Mouse (Mus musculus): ENCODE data around the gene Id2. TPM values are rescaled to one million over a fixed set of nuclear protein-coding genes. Genes with fewer than 3 reads are reported as not detected.

Id2 gene
- total RNA-seq, 2 experiments from 2014 or later: 101 to 108 TPM

DNA sequence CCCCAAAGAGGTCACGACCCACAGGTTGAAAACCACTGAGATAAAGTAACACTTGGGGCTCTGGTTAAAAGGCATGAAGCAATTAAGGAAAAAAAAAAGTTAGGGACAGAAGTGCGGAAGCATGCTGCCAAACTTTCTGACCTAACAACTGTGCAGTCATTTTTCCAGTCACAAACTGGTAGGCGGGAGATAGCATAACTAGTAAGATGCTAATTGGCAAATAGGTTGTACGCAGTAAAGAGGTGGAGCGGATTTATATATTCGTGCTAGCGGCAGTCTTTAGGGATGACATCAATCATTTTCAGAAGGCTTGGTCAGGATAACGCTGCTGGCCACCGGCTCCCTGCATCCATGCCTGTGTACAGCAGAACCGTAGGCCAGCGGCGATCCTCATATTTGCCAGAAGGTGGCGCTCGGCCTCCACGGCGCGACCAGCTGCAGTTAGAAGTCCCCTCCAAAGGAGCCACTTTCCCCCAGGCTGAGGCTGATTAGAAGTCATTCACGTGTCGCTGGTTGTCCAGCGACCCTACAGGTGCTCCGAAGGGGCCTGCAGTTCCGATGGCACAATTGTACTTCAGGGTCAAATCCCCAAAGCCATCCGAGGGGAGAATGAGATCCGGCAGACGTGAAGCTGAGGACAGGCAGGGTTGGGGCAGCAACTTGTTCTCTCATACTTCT lies 4.8 kb downstream of the Id2 start:
- DNase-seq (ENCODE audit: low spot score in 2 of 2): peak; percentile 91 to 92

DNA sequence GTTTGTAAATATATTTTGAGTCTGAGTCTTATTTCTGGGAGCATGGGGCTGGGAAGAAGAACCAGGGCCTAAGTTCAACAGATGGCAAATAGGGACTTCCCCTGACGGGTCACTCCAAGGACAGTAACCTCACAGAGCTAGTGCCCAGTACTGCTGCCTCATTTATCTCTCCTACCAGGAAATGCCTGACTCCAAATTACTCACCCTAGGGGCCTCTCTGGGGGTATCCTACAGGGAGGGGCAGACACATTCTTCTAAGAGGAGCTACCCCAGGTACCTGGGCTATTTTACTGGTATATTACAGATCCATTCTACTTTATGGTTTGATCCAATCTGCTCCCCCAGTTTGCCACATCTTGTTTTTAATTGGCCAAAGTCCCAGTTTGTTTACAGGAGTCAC lies 7.5 kb downstream of the Id2 start:
- DNase-seq (ENCODE audit: low spot score in 2 of 2): no peak

DNA sequence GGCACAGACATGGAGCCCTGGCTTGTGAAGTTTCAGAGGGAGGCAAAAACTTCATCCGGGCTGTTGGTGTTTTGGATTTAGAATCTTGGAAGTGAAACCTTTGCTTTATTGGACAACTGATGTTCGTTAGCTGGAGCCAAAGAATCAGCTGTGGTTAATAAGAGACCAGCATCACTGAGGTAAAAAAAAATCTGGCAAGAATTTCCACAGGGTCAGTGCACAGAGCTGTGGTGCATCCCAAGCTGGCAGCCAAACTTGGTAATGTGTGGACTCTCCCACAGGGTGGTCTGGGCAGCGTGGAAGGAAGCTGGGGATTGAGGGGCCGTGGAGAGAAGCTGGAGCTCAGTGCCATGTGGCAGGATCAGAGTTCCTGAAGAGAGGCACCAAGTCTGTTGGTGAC lies 10.0 kb downstream of the Id2 start:
- no peak for DNase-seq (ENCODE audit: low spot score in 2 of 2)

DNA sequence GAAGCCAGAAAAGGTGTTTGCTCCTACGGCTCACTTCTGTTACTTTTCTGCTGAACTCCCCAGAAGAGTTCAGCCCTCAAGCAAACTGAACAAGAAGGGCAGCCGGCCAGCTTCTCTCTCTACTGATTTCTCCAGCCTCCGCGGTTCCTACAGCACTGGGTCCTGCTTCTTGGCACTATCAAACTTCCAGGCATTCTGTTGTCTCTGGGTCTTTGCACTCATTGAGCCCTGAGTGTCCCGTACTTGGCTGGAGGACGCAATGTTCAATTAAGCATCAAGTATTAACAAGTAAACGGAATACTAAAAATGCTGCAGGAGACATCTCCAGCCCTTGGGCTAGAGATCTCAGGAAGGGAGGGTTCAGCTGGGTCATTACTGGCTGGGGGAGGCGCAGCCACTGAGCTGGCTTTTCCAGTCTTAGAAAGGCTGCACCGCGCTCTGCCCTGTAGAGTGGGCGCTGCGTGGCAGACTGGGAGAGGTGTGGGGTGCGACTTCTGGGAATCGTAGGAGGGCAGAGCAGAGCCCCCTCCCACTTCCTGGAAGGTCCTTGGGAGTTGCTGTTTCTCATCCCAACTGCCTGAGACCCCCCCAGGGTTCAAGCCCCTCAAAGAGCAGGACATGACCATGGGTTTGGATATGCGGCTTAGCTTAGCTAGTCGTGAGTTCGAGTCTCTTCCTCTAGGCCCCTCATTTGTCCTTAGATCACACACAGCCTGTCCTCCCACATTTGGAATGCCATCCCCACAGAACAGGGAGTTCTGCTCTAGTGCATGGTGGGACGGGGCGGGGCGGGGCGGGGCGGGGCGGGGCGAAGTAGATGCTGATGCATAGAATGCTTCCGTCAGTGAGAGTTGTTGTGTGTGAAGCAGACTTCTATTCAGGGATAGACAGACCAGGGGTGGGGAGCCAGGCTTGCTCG lies 13.4 kb downstream of the Id2 start:
- DNase-seq (ENCODE audit: low spot score in 2 of 2): no peak

DNA sequence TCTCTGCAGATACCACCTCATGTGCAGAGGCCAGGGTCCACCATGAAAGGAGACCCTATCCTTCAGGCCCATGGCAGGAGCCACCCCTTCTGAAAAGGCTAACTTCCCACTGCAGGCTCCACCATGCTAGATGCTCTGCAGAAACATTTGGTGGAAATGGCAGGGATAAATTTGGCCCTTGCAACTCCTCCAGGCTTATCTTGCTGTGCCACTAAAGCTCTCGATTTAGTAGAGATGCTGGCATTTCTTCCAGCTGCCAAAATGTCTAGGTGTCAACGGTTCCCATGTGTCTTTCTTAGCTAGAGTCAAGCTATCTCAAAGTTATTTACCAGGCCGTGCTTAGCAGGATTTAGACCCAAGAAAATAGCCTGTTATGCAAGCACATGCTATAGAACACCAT lies 22.6 kb downstream of the Id2 start:
- DNase-seq (ENCODE audit: low spot score in 2 of 2): no peak

DNA sequence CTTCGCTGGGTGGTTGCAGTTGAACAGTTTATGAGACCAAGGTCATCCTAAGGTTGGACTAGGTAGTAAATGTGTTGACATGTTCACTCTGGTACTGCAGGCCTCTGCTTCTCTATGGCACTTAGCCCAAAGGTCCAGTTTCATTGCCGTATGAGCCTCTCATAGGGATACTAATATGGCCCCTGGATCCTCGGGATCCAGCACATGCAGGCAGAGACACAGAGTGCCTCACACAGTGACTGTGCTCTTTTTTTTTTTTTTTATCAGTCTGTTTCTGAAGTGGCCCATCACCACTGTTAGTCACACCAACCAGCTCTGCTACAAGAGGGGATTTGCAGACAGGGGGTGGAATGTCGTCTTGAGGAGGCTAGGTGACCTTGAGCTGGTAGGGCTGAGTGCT lies 23.6 kb downstream of the Id2 start:
- DNase-seq (ENCODE audit: low spot score in 2 of 2): no peak

DNA sequence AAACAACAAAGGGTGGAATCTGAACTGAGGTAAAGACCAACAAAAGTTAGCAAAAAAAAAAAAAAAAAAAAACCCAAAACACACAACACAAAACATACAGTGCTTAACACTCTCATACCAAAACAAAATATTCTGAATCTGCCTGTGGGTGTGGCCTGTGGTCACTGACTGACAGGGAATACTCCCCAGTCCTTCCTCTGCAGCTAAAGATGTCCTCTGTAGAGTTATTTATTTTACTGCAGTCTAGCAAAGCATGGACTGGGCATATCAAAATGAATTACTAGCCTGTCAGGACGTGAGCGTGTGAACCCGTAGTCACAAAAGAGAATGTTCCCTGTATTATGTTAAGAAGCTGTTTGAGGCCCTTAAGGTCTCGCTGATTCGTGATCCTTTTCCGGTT lies 34.7 kb downstream of the Id2 start:
- no peak for DNase-seq (ENCODE audit: low spot score in 2 of 2)

DNA sequence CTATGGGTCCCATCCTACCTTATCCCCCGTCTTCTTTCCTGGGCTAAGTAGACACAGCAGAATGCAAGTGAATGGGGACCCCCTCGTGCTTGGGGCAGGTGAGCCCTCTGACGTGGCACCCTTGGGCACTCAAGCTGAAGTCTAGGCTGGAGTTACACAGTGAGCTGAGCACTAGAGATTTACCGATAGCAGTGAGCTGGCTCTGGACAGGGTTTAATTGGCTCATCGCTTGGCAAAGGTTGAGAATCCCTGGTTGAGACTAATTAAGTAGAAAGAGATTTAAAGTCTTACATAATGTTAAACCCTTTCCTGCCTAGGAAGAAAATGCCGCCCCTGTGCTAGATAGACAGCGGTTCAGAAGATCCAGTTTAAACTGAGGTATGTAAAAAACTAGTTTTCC lies 36.0 kb downstream of the Id2 start:
- DNase-seq (ENCODE audit: low spot score in 2 of 2): no peak

DNA sequence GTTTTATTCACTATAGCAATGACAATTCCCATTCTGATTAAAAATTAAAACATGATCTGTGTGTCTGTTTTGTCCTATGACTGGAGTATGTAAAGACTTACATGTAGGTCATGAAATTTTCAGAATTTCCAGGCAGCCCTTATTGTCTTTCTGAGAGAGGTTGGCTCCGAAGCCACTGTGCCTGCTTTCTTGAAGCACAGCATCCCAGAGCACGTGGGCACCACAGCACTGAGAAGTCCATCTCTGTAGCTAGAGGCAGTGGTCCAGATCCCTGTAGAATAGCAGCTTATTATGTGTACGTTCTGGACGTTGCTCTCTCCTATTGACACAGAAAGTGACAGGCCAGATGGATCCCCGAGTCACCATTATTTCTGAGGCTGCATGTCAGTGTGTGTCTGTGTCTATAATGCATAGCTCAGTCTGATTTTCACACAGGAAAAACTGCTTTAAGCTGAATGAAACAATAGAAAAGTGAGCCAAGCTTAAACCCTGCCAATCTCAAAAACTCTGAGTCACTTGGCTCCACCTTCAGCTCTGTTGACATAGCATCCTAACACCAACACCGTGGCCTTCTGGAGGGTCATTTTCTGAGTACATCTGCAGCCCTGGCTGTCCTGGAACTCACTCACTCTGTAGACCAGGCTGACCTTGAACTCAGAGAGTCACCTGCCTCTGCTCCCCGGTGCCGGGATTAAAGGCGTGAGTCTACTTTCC lies 37.3 kb downstream of the Id2 start:
- DNase-seq (ENCODE audit: low spot score in 2 of 2): no peak

DNA sequence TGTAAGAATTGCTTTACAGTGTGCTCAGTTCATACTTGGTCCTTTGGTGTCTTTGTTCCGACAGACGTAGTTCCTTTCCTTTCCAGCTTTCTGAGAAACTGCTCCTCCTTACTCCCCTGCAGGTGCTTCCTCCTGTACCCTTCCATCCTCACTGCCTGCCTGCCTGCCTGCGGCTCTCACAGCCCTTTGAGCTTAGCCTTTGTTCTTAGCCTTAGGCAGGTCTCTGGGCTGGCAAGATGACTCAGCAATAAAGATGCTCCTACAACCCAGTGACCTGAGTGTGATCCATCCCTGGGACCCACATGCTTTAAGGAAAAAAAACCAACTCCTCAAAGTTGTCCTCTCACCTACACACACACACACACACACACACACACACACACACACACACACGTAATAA lies 42.0 kb downstream of the Id2 start:
- DNase-seq (ENCODE audit: low spot score in 2 of 2): no peak

DNA sequence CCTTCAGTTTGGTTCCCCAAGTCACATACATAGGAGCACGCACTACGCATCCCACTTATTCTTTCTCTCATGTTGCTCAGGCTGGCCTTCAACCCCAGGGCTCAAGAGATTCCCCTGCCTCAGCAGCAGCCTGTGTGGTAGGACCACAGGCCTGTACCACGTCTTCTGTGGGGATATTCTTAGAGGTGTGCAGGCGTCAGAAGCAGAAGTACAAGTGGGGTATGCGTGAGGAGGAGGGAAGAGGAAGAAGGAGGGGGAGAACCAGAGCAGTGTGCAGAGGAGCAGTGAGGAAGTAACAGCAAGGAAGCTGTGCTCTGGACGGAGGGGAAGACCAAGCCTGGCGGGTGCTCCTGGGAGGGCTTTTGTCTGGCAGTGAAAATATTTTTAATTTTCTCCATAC lies 42.4 kb downstream of the Id2 start:
- DNase-seq (ENCODE audit: low spot score in 2 of 2): no peak

DNA sequence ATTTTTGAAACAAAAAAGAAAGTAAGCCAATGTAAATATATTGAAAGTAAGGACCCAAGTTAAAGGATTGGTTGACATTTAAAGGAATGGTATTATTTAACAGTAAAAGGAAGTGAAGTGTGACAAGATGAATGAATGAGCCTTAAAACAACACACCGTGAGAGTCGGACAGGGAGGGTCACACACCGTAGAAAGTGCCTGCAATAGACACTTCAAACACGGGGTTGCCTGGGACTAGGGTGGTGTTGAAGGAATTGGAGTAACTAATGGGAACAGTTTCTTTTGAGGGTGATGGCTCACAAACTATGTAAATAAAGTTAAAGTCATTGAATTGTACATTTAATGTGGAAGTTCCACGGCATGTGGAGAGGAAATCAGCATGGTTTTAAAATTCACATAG lies 47.7 kb downstream of the Id2 start:
- no peak for DNase-seq (ENCODE audit: low spot score in 2 of 2)

DNA sequence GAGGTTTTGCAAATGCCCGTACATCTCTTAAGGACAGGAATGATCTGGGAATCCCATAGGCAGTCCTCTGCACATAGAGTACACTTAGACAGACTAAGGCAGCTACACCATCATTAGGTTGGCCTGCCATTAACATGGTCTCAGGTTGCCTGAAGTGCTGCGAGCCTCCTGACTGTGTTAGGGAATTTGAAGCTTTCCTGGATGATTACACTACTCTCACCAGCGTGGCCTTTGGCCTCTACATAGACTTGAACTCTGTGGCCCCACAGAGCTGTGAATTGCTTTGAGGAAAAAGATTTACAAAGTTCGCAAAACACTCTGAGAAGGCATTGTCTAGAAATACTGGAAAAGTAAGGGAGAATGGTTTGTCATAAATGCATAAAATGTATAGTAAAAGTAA lies 52.4 kb downstream of the Id2 start:
- DNase-seq (ENCODE audit: low spot score in 2 of 2): no peak

DNA sequence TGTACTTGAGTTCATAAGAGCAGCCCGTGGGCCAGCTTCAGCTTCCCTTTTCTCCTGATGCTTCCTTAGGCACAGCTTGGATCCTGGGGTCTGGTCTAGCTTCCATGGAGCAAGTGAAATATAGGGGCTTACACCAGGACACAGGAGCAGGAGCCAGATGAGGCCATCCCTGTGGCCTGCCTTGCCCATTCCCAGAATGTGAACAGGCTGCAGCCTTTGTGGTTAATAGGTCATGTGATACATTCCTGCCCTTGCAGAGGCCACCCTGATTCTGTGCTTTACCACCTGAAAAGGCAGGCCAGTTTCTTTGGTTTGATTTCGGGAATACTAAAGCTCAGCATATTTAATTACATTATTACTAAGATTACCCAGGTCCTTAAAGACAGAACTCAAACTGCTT lies 52.9 kb downstream of the Id2 start:
- DNase-seq (ENCODE audit: low spot score in 2 of 2): no peak

Other genes with a start within 250 kb of the Id2 start
- 100 to 1,000 TPM; 322 to 335 TPM for gene Kidins220, start 122.2 kb downstream of the Id2 start, total RNA-seq (2021)